In the genomic region with DNA sequence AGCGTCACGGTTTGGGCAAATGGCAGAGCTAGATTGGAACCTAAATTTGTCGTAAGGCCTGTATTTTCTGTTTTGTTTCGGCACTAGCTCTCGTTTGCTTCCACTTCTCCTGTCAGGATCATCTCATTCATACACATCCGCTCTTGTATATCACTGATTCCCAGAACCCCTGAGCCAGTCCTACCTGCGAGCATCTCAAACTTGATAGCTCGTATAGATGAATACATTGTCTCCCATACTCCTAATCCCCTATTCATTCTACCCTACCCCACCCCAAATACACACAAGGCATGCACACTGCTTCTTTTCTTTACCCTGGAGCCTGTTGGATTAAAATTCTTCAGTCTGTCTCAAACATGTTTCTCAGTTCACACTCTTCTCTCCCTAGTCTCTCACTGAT, we compare ENCODE assay signal across 8 mouse cellular contexts. TPM values are rescaled to one million over a fixed set of nuclear protein-coding genes. Genes with fewer than 3 reads are reported as not detected.
DNase-seq lines count a peak whose midpoint lies in the region; ATAC-seq and TF ChIP-seq lines count a peak whose summit lies in the region.

No protein-coding gene starts in this region.

- DNase-seq in lung, embryonic 14.5 days, result no peak
- DNase-seq in lung, postnatal 10 days, result no peak
- no peak for DNase-seq in limb, embryonic 10.5 days (ENCODE audit: low spot score)
- no peak for DNase-seq in adrenal gland, postnatal 25 days
- DNase-seq in urinary bladder, adult 18-20 months (ENCODE audit: low spot score in 2 of 2), result no peak
- DNase-seq in thymus, postnatal 0 days (ENCODE audit: low spot score), result no peak

- peaks cover 33% of the 10 kb centered on the region for H3K36me3 ChIP-seq in lung, embryonic 14.5 days (ENCODE audit: insufficient read depth)
- peaks cover 36% of the 10 kb centered on the region for H3K36me3 ChIP-seq in limb, embryonic 10.5 days
- peaks cover 29% of the 10 kb centered on the region for H3K36me3 ChIP-seq in neural tube, embryonic 15.5 days

- 0 out of 2 replicates have a peak, but pooled peaks cover 4% of the 10 kb centered on the region for H3K27me3 ChIP-seq in lung, embryonic 14.5 days (ENCODE audit: insufficient read depth, low read length)
- no peaks in the 10 kb centered on the region for H3K27me3 ChIP-seq in limb, embryonic 10.5 days (ENCODE audit: low read depth, poor library complexity, severe bottlenecking)
- H3K27me3 ChIP-seq in neural tube, embryonic 15.5 days (replicated peaks), result peaks cover 7% of the 10 kb centered on the region; the same call in 1 of the 2 replicates

- WGBS in lung, embryonic 14.5 days, result 7% methylated on average over 8 of the region's 8 CpGs
- 14% methylated on average over 8 of the region's 8 CpGs for WGBS in limb, embryonic 10.5 days
- 9% methylated on average over 8 of the region's 8 CpGs for WGBS in neural tube, embryonic 15.5 days

- H3K4me3 ChIP-seq in lung, embryonic 14.5 days (ENCODE audit: low read depth, low read length), result peak overlapping the region; percentile 83
- H3K4me3 ChIP-seq in limb, embryonic 10.5 days, result peak overlapping the region; percentile 80
- H3K4me3 ChIP-seq in neural tube, embryonic 15.5 days (replicated peaks), result peak overlapping the region; percentile 90

- H3K27ac ChIP-seq in lung, embryonic 14.5 days (ENCODE audit: low read depth), result peak overlapping the region; percentile 78
- H3K27ac ChIP-seq in limb, embryonic 10.5 days, result peak overlapping the region; percentile 95
- peak overlapping the region; percentile 95 for H3K27ac ChIP-seq in neural tube, embryonic 15.5 days (replicated peaks)

- H3K9ac ChIP-seq in lung, embryonic 14.5 days, result peak overlapping the region; percentile 77
- H3K9ac ChIP-seq in neural tube, embryonic 15.5 days (replicated peaks), result peak overlapping the region; percentile 78

- peak; percentile 29; the same call in 1 of the 2 replicates for ATAC-seq in lung, embryonic 14.5 days (ENCODE audit: insufficient read depth)
- ATAC-seq in erythroid progenitor cell, adult 5-6 weeks (replicated peaks; ENCODE audit: low FRiP score, poor library complexity, severe bottlenecking), result peak; percentile 21; the same call in 1 of the 2 replicates
- peak; percentile 39; the same call in 1 of the 2 replicates for ATAC-seq in neural tube, embryonic 15.5 days (ENCODE audit: low FRiP score)

- peak overlapping the region; percentile 74 for H3K4me2 ChIP-seq in lung, embryonic 14.5 days
- peak overlapping the region; percentile 76 for H3K4me2 ChIP-seq in neural tube, embryonic 15.5 days

- H3K4me1 ChIP-seq in lung, embryonic 14.5 days (ENCODE audit: insufficient read depth), result no peaks in the 10 kb centered on the region
- peaks cover 15% of the 10 kb centered on the region for H3K4me1 ChIP-seq in limb, embryonic 10.5 days
- H3K4me1 ChIP-seq in neural tube, embryonic 15.5 days, result peaks cover 23% of the 10 kb centered on the region

- TF ChIP-seq CTCF in lung, embryonic 14.5 days (IDR thresholded peaks at IDR 0.05; ENCODE audit: low read depth), result no peak

- H3K9me3 ChIP-seq in lung, embryonic 14.5 days (ENCODE audit: low read depth, low read length), result no peaks in the 10 kb centered on the region
- no peaks in the 10 kb centered on the region for H3K9me3 ChIP-seq in limb, embryonic 10.5 days (replicated peaks)
- H3K9me3 ChIP-seq in neural tube, embryonic 15.5 days (replicated peaks), result no peaks in the 10 kb centered on the region

RNA-seq across cellular contexts. Expression of a gene that starts 0.7 kb away (rescaled TPM):
- 25.6 and 26.5 TPM in 2 replicates for polyA plus RNA-seq in lung, embryonic 14.5 days (2014; fragmentation: Nextera tagmentation; extraction: Ambion mirVana)
- total RNA-seq in erythroid progenitor cell, adult 5-6 weeks (2015; ENCODE audit: low replicate concordance), result 2.9 and 4.7 TPM in 2 replicates
- total RNA-seq in erythroid progenitor cell, adult 5-6 weeks (2017; ENCODE audit: low replicate concordance), result 1.5 and 3.3 TPM in 2 replicates
- polyA plus RNA-seq in limb, embryonic 10.5 days (2016; fragmentation: Nextera tagmentation; extraction: Ambion mirVana), result 22.8 and 30.4 TPM in 2 replicates
- 28.1 and 32.4 TPM in 2 replicates for polyA plus RNA-seq in neural tube, embryonic 15.5 days (2015; fragmentation: Nextera tagmentation; extraction: Ambion mirVana)
- total RNA-seq in adrenal gland, postnatal 25 days (2021), result 17.0 and 17.1 TPM in 2 replicates
- polyA plus RNA-seq in thymus, postnatal 0 days (2015; fragmentation: Nextera tagmentation; extraction: Ambion mirVana), result 19.4 and 23.5 TPM in 2 replicates

RNA-seq across cellular contexts. Expression of a gene that starts 7.5 kb away (rescaled TPM):
- 0.99 and 1.2 TPM in 2 replicates for polyA plus RNA-seq in lung, embryonic 14.5 days (2014; fragmentation: Nextera tagmentation; extraction: Ambion mirVana)
- 132 and 167 TPM in 2 replicates for total RNA-seq in erythroid progenitor cell, adult 5-6 weeks (2015; ENCODE audit: low replicate concordance)
- total RNA-seq in erythroid progenitor cell, adult 5-6 weeks (2017; ENCODE audit: low replicate concordance), result 99.0 and 117 TPM in 2 replicates
- polyA plus RNA-seq in limb, embryonic 10.5 days (2016; fragmentation: Nextera tagmentation; extraction: Ambion mirVana), result not detected in 2 replicates
- polyA plus RNA-seq in neural tube, embryonic 15.5 days (2015; fragmentation: Nextera tagmentation; extraction: Ambion mirVana), result 0.41 and 2.0 TPM in 2 replicates
- total RNA-seq in adrenal gland, postnatal 25 days (2021), result not detected in 2 replicates
- 13.4 and 15.6 TPM in 2 replicates for polyA plus RNA-seq in thymus, postnatal 0 days (2015; fragmentation: Nextera tagmentation; extraction: Ambion mirVana)

RNA-seq across cellular contexts. Expression of a gene that starts 45.4 kb away (rescaled TPM):
- 0.41 TPM in 1 of 2 replicates, not detected in the other for polyA plus RNA-seq in lung, embryonic 14.5 days (2014; fragmentation: Nextera tagmentation; extraction: Ambion mirVana)
- not detected in 2 replicates for total RNA-seq in erythroid progenitor cell, adult 5-6 weeks (2015; ENCODE audit: low replicate concordance)
- not detected in 2 replicates for total RNA-seq in erythroid progenitor cell, adult 5-6 weeks (2017; ENCODE audit: low replicate concordance)
- not detected in 2 replicates for polyA plus RNA-seq in limb, embryonic 10.5 days (2016; fragmentation: Nextera tagmentation; extraction: Ambion mirVana)
- 0.91 TPM in 1 of 2 replicates, not detected in the other for polyA plus RNA-seq in neural tube, embryonic 15.5 days (2015; fragmentation: Nextera tagmentation; extraction: Ambion mirVana)
- not detected in 2 replicates for total RNA-seq in adrenal gland, postnatal 25 days (2021)
- polyA plus RNA-seq in thymus, postnatal 0 days (2015; fragmentation: Nextera tagmentation; extraction: Ambion mirVana), result 48.5 and 54.9 TPM in 2 replicates

RNA-seq across cellular contexts. Expression of a gene that starts 50.4 kb away (rescaled TPM):
- 0.76 and 2.8 TPM in 2 replicates for polyA plus RNA-seq in lung, embryonic 14.5 days (2014; fragmentation: Nextera tagmentation; extraction: Ambion mirVana)
- total RNA-seq in erythroid progenitor cell, adult 5-6 weeks (2015; ENCODE audit: low replicate concordance), result 28.5 and 51.1 TPM in 2 replicates
- 15.7 TPM in 1 of 2 replicates, not detected in the other for total RNA-seq in erythroid progenitor cell, adult 5-6 weeks (2017; ENCODE audit: low replicate concordance)
- polyA plus RNA-seq in limb, embryonic 10.5 days (2016; fragmentation: Nextera tagmentation; extraction: Ambion mirVana), result 0.30 TPM in 1 of 2 replicates, not detected in the other
- 0.84 and 1.1 TPM in 2 replicates for polyA plus RNA-seq in neural tube, embryonic 15.5 days (2015; fragmentation: Nextera tagmentation; extraction: Ambion mirVana)
- 0.88 TPM in 1 of 2 replicates, not detected in the other for total RNA-seq in adrenal gland, postnatal 25 days (2021)
- polyA plus RNA-seq in thymus, postnatal 0 days (2015; fragmentation: Nextera tagmentation; extraction: Ambion mirVana), result 17.2 and 17.8 TPM in 2 replicates

Comparison
In these comparisons a context has a peak if more than half of its experiments do, and no peak if none do; other contexts are left out.
1. RNA of a gene that starts 45.4 kb away (polyA plus RNA-seq): 48.5 to 54.9 TPM in thymus, postnatal 0 days; 0.41 TPM in lung, embryonic 14.5 days, not detected in limb, embryonic 10.5 days and 0.91 TPM in neural tube, embryonic 15.5 days; every median in the first group is over 10 times any median in the second.
2. Peak in every context shown above with its lines, with median percentiles within 50 percentile points of each other: ATAC-seq, H3K27ac ChIP-seq and H3K4me3 ChIP-seq.